Mouse (Mus musculus) liver, embryonic 14.5 days (tissue): ENCODE measurements around the gene Mon2.

Source experiments
- CTCF ChIP-seq: IDR thresholded peaks from 2 replicates; pipeline ENCODE4 v1.5.1; 2016; ENCODE audit warnings: antibody characterized with exemption, low read depth, control low read depth
- EP300 ChIP-seq: IDR thresholded peaks from 2 replicates; pipeline ENCODE4 v1.6.1; 2016; ENCODE audit warnings: antibody characterized with exemption, low read depth

DNA sequence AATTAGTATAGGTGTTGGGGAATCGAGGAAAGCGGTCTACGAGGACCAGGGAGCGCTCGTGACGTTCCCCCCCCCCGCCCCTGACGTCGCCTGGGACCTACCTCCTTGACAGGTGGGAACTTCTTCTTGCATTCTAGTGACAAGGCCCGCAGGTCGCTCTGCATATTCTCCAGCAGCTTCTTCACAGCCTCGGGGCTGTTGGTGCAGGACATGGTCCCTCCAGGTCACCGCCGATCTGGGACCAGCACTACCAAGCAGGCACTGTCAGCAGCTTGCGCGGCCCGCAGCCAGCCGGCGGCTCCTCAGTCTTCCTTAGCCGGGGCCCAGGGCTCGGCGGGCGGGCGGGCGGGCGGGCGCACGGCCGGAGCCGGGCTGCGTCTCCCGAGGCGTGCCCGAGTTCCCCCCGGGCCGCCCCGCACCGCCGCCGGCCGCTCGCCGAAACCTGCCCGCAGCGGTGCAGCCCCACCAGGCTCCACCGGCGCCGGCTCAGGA lies 508 bp downstream of the Mon2 start:
- TF ChIP-seq CTCF: no peak
- no peak for TF ChIP-seq EP300
